Mouse (Mus musculus): ENCODE data around the gene Rassf5. TPM values are rescaled to one million over a fixed set of nuclear protein-coding genes. Genes with fewer than 3 reads are reported as not detected.
A peak's percentile ranks its signal among the peaks of the same experiment; 100 is the strongest.
"Not testable (repeated sequence)": the region's sequence is repeated elsewhere in the genome, so short reads cannot be mapped to it uniquely, and the experiment has no call there.

Rassf5 gene
- polyA plus RNA-seq, 1 experiment from 2014 or later = 1.4 TPM

DNA sequence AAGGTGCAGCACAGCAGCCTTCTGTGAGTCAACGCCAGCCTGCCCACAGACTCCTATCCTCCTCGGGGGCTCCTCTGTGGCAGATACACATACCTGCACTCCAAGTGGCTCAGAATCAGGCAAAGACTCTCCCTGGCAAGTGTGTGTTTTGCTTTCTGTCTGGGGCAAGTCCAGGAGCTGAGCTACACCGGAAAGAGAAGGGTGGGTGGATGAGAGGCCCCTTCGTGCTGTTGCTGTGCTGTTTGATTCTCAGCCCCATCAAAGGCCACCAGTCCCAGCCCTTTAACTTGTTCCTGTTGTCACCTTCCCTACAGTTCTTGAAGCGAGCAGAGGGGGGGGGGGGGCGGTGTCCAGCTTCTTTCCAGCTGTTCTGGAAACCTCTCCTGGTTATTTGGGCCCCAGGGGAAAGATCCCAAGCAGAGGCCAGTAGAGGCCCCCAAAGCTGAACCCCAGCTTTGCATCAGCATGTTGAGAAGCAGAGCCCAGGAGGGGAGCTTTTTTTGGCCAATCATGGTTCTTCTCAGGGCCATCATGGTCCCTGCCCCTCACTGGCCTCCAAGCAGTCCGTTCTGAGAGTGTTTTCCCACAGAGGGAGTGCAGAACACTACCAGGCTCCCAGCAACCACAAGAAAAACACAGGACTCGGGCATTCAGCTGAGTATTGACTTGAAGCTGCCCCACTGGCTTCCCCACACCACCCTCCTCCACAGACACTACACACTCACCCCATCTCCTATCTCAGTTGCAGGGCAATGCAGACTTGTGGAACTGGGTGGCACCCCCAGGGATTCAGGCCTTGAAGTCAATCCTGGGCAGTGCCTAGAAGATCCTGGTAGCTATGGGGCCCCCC, 33.8 kb upstream of the Rassf5 start:
- no peak overlapping the region for H3K27ac ChIP-seq (replicated peaks)
- no peak overlapping the region for H3K9ac ChIP-seq (replicated peaks)
- H3K4me2 ChIP-seq (replicated peaks) = no peak overlapping the region
- H3K9me3 ChIP-seq = no peaks in the 10 kb centered on the region
- no peaks in the 10 kb centered on the region for H3K4me1 ChIP-seq
- no peak for ATAC-seq (ENCODE audit: low FRiP score, low read depth)
- no peak overlapping the region for H3K4me3 ChIP-seq
- H3K27me3 ChIP-seq = no peaks in the 10 kb centered on the region
- 49% methylated on average over 8 of the region's 8 CpGs for WGBS
- no peaks in the 10 kb centered on the region for H3K36me3 ChIP-seq

DNA sequence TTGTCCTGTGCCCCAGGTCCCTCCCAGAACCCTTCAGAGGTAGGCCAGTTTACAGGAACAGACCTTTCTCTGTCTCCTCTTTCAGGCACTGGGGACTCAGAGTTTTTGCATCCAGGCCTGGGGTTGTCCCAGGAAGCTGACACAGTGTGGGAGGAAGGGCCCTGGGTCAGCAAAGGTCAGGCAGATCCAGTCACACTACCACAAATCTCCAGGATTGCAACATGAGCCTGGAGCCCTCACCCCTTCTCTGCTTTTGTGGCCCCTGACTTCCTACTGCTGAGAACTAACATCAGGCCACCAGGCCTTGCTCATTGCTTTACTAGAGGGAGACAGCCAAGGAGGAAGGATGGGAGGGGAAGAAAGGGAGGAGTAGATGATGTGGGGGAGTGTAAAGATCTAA, 31.8 kb upstream of the Rassf5 start:
- Histone ChIP-seq H3K4me3 (no peak overlapping the region), H3K4me1 (no peaks in the 10 kb centered on the region)
- ATAC-seq (ENCODE audit: low FRiP score, low read depth) = no peak

DNA sequence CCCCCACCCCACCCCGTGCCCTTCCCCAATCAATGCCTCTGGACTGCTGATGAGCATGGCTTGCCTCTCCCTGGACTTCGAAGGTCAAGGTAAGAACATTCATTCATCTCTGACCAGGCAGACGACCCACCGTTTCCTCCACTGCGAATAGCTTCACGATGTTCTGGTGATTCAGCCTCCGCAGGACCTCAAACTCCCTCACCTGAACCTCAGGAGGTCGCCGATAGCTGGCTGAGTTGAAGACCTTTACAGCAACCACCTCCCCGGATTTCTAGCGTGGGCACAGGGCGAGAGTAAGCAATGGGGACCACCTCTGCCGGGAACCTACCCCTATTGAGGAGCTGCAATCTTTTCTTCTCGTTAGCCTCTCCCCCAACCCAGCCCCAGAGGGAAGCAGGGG, 30.5 kb upstream of the Rassf5 start:
- no peaks in the 10 kb centered on the region for H3K36me3 ChIP-seq
- no peak overlapping the region for H3K27ac ChIP-seq (replicated peaks)
- H3K4me1 ChIP-seq = no peaks in the 10 kb centered on the region
- no peak overlapping the region for H3K4me2 ChIP-seq (replicated peaks)
- WGBS = 76% methylated on average over 14 of the region's 14 CpGs
- ATAC-seq (ENCODE audit: low FRiP score, low read depth) = no peak
- H3K27me3 ChIP-seq = 0 out of 2 replicates have a peak, but pooled peaks cover 5% of the 10 kb centered on the region
- no peaks in the 10 kb centered on the region for H3K9me3 ChIP-seq
- no peak overlapping the region for H3K9ac ChIP-seq (replicated peaks)
- H3K4me3 ChIP-seq = no peak overlapping the region

More for the DNA sequence above, 31.8 kb upstream of the Rassf5 start:
- Histone ChIP-seq H3K9ac (replicated peaks) (no peak overlapping the region), H3K27ac (replicated peaks) (no peak overlapping the region), H3K36me3 (no peaks in the 10 kb centered on the region), H3K9me3 (no peaks in the 10 kb centered on the region), H3K27me3 (0 out of 2 replicates have a peak, but pooled peaks cover 2% of the 10 kb centered on the region), H3K4me2 (replicated peaks) (no peak overlapping the region)

DNA sequence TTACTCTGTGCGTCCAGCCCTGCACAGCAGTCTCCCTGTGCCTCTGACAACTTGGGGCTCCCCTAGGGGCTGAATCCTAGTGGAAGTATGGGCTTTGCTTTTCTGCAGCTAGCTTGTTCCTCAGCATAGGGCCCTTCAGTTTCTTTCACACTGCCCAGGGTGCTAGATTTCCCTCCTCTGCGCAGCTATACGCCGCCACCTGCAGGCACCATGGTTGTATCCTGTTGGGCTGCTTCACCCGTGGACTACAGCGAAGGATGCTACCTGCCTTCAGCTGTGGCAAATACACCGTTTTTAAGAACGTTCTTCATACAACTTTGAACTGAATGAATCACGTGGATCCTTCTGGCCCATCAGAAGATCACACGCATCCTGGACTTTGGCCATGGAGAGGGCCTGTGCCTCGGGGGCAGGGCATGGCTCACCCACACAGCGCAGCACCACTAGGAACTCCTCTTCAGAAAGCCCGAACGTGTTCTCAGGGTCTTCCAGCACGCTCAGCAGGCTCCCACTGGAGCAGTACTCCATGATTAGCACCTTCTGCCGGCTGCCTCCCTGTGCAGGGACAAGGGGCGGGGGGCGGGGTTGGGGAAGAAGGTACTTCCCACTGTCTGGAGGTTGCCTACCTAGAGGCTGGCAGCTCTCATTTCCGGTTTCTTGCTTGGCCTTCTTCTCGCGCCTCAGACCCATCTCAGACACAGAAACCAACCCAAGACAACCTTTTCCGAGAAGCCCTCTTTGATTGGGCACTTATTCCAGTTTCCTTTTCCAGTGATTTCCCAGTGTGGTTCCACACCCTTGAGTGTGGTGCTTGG, 29.9 kb upstream of the Rassf5 start:
- peaks cover 6% of the 10 kb centered on the region; the same call in 1 of the 2 replicates for H3K27me3 ChIP-seq
- H3K36me3 ChIP-seq = no peaks in the 10 kb centered on the region
- H3K9me3 ChIP-seq = no peaks in the 10 kb centered on the region
- H3K4me3 ChIP-seq = no peak overlapping the region
- H3K4me1 ChIP-seq = no peaks in the 10 kb centered on the region
- no peak overlapping the region for H3K27ac ChIP-seq (replicated peaks)
- no peak overlapping the region for H3K9ac ChIP-seq (replicated peaks)
- ATAC-seq (ENCODE audit: low FRiP score, low read depth) = no peak
- 52% methylated on average over 22 of the region's 22 CpGs for WGBS
- no peak overlapping the region for H3K4me2 ChIP-seq (replicated peaks)

DNA sequence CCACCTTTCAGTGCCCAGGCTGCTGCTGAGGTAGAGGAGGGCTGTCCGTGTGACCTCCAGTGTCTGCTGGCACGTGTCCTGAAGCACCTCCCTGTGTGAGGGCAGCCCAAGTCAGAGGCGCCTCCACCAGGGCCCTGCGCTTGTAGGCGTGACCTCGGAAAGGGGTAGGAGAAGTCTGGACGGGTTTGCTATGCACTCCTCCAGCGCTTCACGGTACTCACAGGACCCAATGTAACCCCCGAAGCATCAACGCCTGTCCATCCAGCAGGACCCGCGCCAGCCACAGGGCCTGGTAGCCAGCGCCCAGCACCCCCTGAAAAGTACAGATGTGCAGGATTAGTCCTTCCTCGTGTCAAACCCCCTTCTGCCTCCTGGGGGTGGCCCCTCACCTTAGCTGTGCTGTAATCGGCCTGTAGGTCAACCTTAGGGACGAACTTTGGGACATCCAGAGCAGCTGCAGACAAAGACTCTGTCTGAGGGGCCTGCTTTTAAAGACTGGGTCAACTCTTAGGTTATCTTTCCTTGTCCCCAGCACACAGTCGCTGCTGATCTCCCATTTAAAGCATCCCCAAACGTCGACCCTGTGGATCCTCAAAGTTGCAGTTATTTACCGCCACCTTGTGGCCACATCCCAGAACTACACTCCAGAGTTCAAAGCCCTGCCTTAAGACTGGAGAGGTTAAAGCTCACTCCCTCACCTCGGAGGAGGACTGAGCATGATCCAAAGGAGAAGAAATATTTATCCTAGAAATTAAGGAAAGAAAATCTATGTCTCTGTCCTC, 24.9 kb upstream of the Rassf5 start:
- Histone ChIP-seq H3K36me3 (no peaks in the 10 kb centered on the region), H3K4me2 (replicated peaks) (peak overlapping the region; percentile 20; the same call in 1 of the 2 replicates), H3K4me1 (no peaks in the 10 kb centered on the region), H3K27me3 (peaks cover 22% of the 10 kb centered on the region), H3K9me3 (no peaks in the 10 kb centered on the region), H3K9ac (replicated peaks) (no peak overlapping the region), H3K27ac (replicated peaks) (no peak overlapping the region), H3K4me3 (no peak overlapping the region)
- ATAC-seq (ENCODE audit: low FRiP score, low read depth) = peak; percentile 73
- 26% methylated on average over 22 of the region's 22 CpGs for WGBS

DNA sequence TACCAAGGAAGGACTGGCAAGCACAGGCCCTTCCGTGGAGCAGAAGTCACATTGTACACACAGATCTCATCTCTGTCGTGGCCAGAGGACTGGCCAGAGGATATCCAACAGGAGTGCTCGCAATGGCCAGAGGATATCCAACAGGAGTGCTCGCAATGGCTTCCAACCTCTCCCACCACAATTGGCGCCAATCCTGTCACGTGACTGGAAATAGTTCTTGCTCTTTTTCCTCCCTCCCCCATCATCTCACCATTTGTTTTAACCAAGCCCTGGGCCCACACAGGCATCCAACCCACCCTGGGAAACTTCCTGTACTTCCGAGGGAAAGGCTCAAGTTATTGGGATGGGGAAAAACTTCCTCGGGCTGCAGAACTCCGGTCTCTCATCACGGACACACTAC, 23.7 kb upstream of the Rassf5 start:
- H3K27ac ChIP-seq (replicated peaks) = no peak overlapping the region
- H3K9me3 ChIP-seq = no peaks in the 10 kb centered on the region
- no peaks in the 10 kb centered on the region for H3K4me1 ChIP-seq
- 86% methylated on average over 10 of the region's 10 CpGs for WGBS
- H3K9ac ChIP-seq (replicated peaks) = no peak overlapping the region
- H3K36me3 ChIP-seq = no peaks in the 10 kb centered on the region
- no peak overlapping the region for H3K4me3 ChIP-seq
- no peak for ATAC-seq (ENCODE audit: low FRiP score, low read depth)
- no peak overlapping the region for H3K4me2 ChIP-seq (replicated peaks)
- H3K27me3 ChIP-seq = peaks cover 22% of the 10 kb centered on the region

DNA sequence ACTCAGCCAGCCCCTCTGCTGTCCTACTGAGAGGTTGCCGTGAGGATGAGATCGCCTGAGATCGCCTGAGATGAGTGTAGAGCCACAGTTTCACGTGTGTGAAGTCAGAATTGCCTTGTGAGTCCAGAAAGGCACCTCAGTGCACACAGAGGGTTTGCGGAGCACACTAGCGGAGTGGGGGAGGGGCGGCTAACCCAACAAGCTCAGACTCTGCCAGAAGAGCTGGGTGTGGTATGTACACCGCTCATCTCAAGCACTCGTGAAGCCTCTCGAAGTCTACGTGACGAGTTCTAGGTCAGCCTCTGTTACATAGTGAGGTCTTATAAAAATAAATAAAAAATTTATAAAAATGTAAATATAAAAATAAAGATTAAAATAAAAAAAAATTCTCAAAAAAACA, 18.8 kb upstream of the Rassf5 start:
- no peak overlapping the region for H3K4me3 ChIP-seq
- H3K4me1 ChIP-seq = no peaks in the 10 kb centered on the region
- no peaks in the 10 kb centered on the region for H3K9me3 ChIP-seq
- no peak for ATAC-seq (ENCODE audit: low FRiP score, low read depth)
- H3K27ac ChIP-seq (replicated peaks) = no peak overlapping the region
- H3K9ac ChIP-seq (replicated peaks) = no peak overlapping the region
- no peak overlapping the region for H3K4me2 ChIP-seq (replicated peaks)
- peaks cover 15% of the 10 kb centered on the region for H3K27me3 ChIP-seq
- WGBS = 74% methylated on average over 12 of the region's 12 CpGs
- H3K36me3 ChIP-seq = no peaks in the 10 kb centered on the region

DNA sequence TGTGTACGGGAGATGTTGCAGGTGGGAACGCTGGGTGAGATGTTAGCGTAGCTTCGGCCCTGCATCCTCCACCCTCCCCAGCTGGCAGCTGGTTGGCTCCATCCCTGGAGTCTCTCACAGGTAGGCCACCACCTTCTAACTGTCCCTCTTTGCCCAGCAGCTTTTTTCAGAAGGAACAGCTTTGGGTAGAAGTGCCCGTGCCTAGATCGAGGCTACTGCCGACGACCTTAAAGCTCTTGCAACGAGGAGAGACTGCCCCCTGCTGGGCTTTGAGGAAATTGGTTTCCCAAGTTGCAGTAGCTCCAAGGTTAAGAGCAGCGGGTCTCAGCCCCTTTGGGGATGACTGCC, 15.2 kb upstream of the Rassf5 start:
- H3K4me3 ChIP-seq = no peak overlapping the region
- peaks cover 14% of the 10 kb centered on the region for H3K27me3 ChIP-seq
- H3K9me3 ChIP-seq = no peaks in the 10 kb centered on the region
- no peaks in the 10 kb centered on the region for H3K36me3 ChIP-seq
- WGBS = 31% methylated on average over 10 of the region's 10 CpGs
- no peak overlapping the region for H3K9ac ChIP-seq (replicated peaks)
- H3K27ac ChIP-seq (replicated peaks) = no peak overlapping the region
- 0 out of 2 replicates have a peak, but pooled peaks have one; percentile 19 for ATAC-seq (ENCODE audit: low FRiP score, low read depth)
- no peaks in the 10 kb centered on the region for H3K4me1 ChIP-seq
- no peak overlapping the region for H3K4me2 ChIP-seq (replicated peaks)

DNA sequence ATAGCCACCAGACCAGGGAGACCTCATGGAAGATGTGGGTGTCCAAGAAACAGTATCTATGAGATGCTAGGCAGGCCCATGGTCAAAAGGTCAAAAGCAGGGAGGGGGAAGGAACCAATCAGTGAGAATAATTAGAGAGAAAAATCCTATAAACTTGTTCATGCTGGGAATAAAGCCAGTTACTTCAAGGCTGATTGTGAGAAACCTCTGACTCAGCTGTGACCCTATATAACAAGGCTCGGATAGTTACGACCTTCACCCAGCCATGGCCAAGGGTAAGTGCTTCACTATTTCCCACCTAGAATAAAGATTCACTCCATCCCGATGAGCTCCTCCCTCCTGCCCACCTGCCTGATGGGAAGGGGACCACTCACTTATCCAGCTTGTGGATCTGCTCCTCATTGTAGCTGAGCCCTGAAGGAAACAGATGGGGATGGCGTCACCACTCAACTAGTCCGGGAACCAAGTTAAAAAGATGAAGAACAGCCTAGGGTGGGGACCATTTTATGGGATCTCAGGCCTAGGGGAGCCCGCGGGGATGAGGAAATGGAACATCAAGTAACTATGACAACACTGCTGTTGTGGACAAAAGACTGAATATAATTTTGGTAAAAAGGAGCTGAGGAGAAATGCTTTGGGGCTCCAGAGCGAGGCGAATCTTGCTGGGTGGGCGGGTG, 14.7 kb upstream of the Rassf5 start:
- WGBS = 69% methylated on average over 10 of the region's 10 CpGs
- no peak for ATAC-seq (ENCODE audit: low FRiP score, low read depth)
- no peaks in the 10 kb centered on the region for H3K9me3 ChIP-seq

DNA sequence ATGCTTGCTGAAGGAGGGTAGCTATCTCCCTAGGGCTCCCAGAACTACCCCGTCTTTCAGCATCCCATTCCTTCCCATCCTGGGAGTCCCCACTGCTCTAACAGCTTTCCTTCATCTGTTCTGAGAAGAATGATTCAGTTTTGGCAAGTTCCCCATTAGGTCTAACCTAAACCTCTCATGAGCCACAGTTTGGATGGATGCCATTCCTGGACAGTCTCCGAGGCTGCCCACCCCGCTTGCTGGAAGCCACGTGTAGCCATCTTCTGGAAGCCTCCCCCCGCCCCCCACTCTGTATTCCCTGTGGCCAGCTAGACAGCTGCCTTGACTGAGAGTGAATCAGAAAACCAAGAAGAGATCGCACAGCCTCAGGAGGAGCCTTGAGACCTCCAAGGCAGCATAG, 12.2 kb upstream of the Rassf5 start:
- H3K27me3 ChIP-seq = peaks cover 14% of the 10 kb centered on the region
- 84% methylated on average over 6 of the region's 6 CpGs for WGBS
- no peak for ATAC-seq (ENCODE audit: low FRiP score, low read depth)

More for the DNA sequence above, 14.7 kb upstream of the Rassf5 start:
- Histone ChIP-seq H3K4me3 (no peak overlapping the region), H3K4me1 (no peaks in the 10 kb centered on the region), H3K9ac (replicated peaks) (no peak overlapping the region), H3K4me2 (replicated peaks) (no peak overlapping the region), H3K36me3 (no peaks in the 10 kb centered on the region), H3K27ac (replicated peaks) (no peak overlapping the region), H3K27me3 (peaks cover 14% of the 10 kb centered on the region)

DNA sequence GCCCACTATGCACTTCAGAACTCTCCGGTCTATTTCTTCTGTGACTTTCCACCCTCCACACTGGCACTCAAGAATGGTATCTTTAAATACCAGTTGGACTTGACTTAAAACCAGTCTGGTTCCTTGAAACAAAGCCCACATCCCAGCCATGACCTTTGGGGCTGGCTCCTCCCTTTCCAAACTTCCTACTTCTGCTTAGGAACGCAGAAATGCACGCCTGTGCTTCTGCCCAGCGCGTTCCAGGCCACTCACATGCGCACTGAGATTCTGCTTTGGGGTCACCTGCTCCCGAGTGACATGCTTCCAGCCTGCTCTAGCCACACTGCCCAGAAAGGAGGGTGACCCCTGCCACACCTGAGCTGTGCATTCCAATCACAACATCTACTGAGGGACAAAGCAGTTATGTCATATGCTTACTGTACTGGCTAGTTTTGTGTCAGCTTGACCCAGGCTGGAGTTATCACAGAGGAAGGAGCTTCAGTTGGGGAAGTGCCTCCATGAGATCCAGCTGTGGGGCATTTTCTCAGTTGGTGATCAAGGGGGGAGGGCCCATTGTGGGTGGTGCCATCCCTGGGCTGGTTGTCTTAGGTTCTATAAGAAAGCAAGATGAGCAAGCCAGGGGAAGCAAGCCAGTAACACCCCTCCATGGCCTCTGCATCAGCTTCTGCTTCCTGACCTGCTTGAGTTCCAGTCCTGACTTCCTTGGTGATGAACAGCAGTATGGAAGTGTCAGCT, 7.6 kb upstream of the Rassf5 start:
- not testable (repeated sequence) for H3K4me1 ChIP-seq; H3K4me2 ChIP-seq (replicated peaks); H3K27ac ChIP-seq (replicated peaks); H3K9me3 ChIP-seq; H3K9ac ChIP-seq (replicated peaks); H3K4me3 ChIP-seq; ATAC-seq (ENCODE audit: low FRiP score, low read depth); H3K36me3 ChIP-seq
- whole genome bisulfite sequencing = 90% methylated on average over 7 of the region's 7 CpGs
- H3K27me3 ChIP-seq = peaks cover 12% of the 10 kb centered on the region

More for the DNA sequence above, 12.2 kb upstream of the Rassf5 start:
- no peak overlapping the region for H3K4me3 ChIP-seq
- H3K9ac ChIP-seq (replicated peaks) = no peak overlapping the region
- no peaks in the 10 kb centered on the region for H3K4me1 ChIP-seq
- H3K36me3 ChIP-seq = no peaks in the 10 kb centered on the region
- H3K4me2 ChIP-seq (replicated peaks) = no peak overlapping the region
- no peak overlapping the region for H3K27ac ChIP-seq (replicated peaks)
- no peaks in the 10 kb centered on the region for H3K9me3 ChIP-seq
